Mouse (Mus musculus) heart, postnatal 0 days (tissue): ENCODE results near the gene Lcn5.

Source experiments
- CTCF ChIP-seq: IDR thresholded peaks from 2 replicates; pipeline ENCODE4 v1.5.1; 2016; ENCODE audit warnings: antibody characterized with exemption, control low read depth, low read depth
- EP300 ChIP-seq: IDR thresholded peaks from 2 replicates; pipeline ENCODE4 v1.6.1; 2016; ENCODE audit warnings: antibody characterized with exemption, low read depth

DNA sequence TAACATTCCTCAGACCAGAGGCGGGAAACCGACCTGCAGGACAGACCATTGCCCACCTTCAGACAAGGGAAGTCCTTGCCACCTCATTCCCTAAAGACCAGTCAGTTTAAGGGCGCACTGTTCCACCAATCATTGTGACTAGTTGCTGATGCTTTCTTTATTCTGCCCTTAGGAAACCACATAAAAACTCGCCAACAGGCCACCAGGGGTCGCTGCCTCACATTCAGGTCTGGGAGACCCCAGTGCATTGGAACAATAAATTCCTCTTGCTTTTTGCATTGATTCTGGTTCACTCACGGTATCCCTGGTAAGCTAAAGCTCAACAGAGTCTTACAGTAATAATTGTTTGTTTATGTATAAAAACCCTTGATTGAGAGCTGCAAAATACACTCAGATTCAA is 17.9 kb upstream of the Lcn5 start:
- peak; percentile 50 for TF ChIP-seq CTCF
- no peak for TF ChIP-seq EP300
